In genomic region chr14:17089089-17089634, GRCm38 (mm10) we compare ENCODE assay signal across 30 mouse cellular contexts.
A peak's percentile ranks its signal among the peaks of the same experiment; 100 is the strongest.
DNase-seq lines count a peak whose midpoint lies in the region; ATAC-seq and TF ChIP-seq lines count a peak whose summit lies in the region.
"Had no signal": no experiment of that assay in that cellular context is flagged by ENCODE, and none has a peak within 500 bp of the region (broad histone marks: within the 10 kb centered on the region; RNA-seq: fewer than 3 reads in every experiment).

No protein-coding gene starts in this region.

- peak overlapping the region; percentile 55 for H3K27ac ChIP-seq in forebrain, embryonic 15.5 days (replicated peaks)
- no peak overlapping the region for H3K27ac ChIP-seq in forebrain, embryonic 14.5 days (ENCODE audit: low read depth, low read length)
- no peak overlapping the region; the same call in 1 of the 2 replicates for H3K27ac ChIP-seq in lung, embryonic 14.5 days (ENCODE audit: low read depth)
- no peak overlapping the region for H3K27ac ChIP-seq in midbrain, embryonic 15.5 days
- H3K27ac ChIP-seq in midbrain, embryonic 10.5 days (replicated peaks): no peak overlapping the region
- 0 out of 2 replicates have a peak overlapping the region, but pooled peaks have one; percentile 48 for H3K27ac ChIP-seq in stomach, embryonic 16.5 days (ENCODE audit: low read length)
- H3K27ac ChIP-seq in hindbrain, embryonic 11.5 days (ENCODE audit: low read depth, low read length): no peak overlapping the region
- H3K27ac ChIP-seq: forebrain, embryonic 12.5 days; heart, adult 2 months; hindbrain, embryonic 14.5 days; limb, embryonic 10.5 days; limb, embryonic 15.5 days; liver, embryonic 14.5 days; macrophage had no signal

- H3K9ac ChIP-seq in forebrain, embryonic 15.5 days (replicated peaks): no peak overlapping the region
- H3K9ac ChIP-seq in forebrain, embryonic 14.5 days (ENCODE audit: low read length): no peak overlapping the region
- H3K9ac ChIP-seq in lung, embryonic 14.5 days: no peak overlapping the region
- H3K9ac ChIP-seq in midbrain, embryonic 15.5 days: no peak overlapping the region
- H3K9ac ChIP-seq in stomach, embryonic 16.5 days (ENCODE audit: low read length): no peak overlapping the region
- no peak overlapping the region for H3K9ac ChIP-seq in hindbrain, embryonic 11.5 days (ENCODE audit: low read depth, low read length)
- H3K9ac ChIP-seq: forebrain, embryonic 12.5 days; heart, embryonic 12.5 days; hindbrain, embryonic 14.5 days; limb, embryonic 15.5 days; liver, embryonic 14.5 days had no signal

- no peak overlapping the region for H3K4me3 ChIP-seq in forebrain, embryonic 15.5 days
- H3K4me3 ChIP-seq in forebrain, embryonic 14.5 days (ENCODE audit: low read depth, low read length): no peak overlapping the region
- H3K4me3 ChIP-seq in lung, embryonic 14.5 days (ENCODE audit: low read depth, low read length): no peak overlapping the region
- no peak overlapping the region for H3K4me3 ChIP-seq in midbrain, embryonic 15.5 days
- no peak overlapping the region for H3K4me3 ChIP-seq in midbrain, embryonic 10.5 days
- H3K4me3 ChIP-seq in stomach, embryonic 16.5 days (replicated peaks; ENCODE audit: low read length): no peak overlapping the region
- H3K4me3 ChIP-seq in hindbrain, embryonic 11.5 days (ENCODE audit: low read depth, low read length): no peak overlapping the region
- H3K4me3 ChIP-seq: erythroblast, embryonic 14.5 days; forebrain, embryonic 12.5 days; heart, adult 2 months; heart, embryonic 12.5 days; limb, embryonic 10.5 days; limb, embryonic 15.5 days had no signal

- TF ChIP-seq CTCF in lung, embryonic 14.5 days (IDR thresholded peaks at IDR 0.05; ENCODE audit: low read depth): no peak

- no peaks in the 10 kb centered on the region for H3K4me1 ChIP-seq in forebrain, embryonic 15.5 days
- H3K4me1 ChIP-seq in forebrain, embryonic 14.5 days (ENCODE audit: control insufficient read depth, insufficient read depth, low read length): no peaks in the 10 kb centered on the region
- H3K4me1 ChIP-seq in lung, embryonic 14.5 days (ENCODE audit: insufficient read depth): no peaks in the 10 kb centered on the region
- peaks cover 5% of the 10 kb centered on the region for H3K4me1 ChIP-seq in midbrain, embryonic 15.5 days
- H3K4me1 ChIP-seq in midbrain, embryonic 10.5 days: peaks cover 22% of the 10 kb centered on the region
- peaks cover 7% of the 10 kb centered on the region; the same call in 1 of the 2 replicates for H3K4me1 ChIP-seq in stomach, embryonic 16.5 days (ENCODE audit: control insufficient read depth, insufficient read depth, low read length)
- no peaks in the 10 kb centered on the region for H3K4me1 ChIP-seq in hindbrain, embryonic 11.5 days (replicated peaks; ENCODE audit: control insufficient read depth, insufficient read depth, low read length)
- H3K4me1 ChIP-seq: limb, embryonic 10.5 days; limb, embryonic 15.5 days had no signal

- no peaks in the 10 kb centered on the region for H3K9me3 ChIP-seq in forebrain, embryonic 15.5 days
- no peaks in the 10 kb centered on the region for H3K9me3 ChIP-seq in forebrain, embryonic 14.5 days (replicated peaks; ENCODE audit: control insufficient read depth, low read length)
- H3K9me3 ChIP-seq in lung, embryonic 14.5 days (ENCODE audit: low read depth, low read length): no peaks in the 10 kb centered on the region
- H3K9me3 ChIP-seq in midbrain, embryonic 15.5 days: no peaks in the 10 kb centered on the region
- no peaks in the 10 kb centered on the region for H3K9me3 ChIP-seq in midbrain, embryonic 10.5 days (replicated peaks)
- no peaks in the 10 kb centered on the region for H3K9me3 ChIP-seq in stomach, embryonic 16.5 days (replicated peaks; ENCODE audit: control insufficient read depth, low read length)
- no peaks in the 10 kb centered on the region for H3K9me3 ChIP-seq in hindbrain, embryonic 11.5 days (ENCODE audit: control insufficient read depth, low read length)
- H3K9me3 ChIP-seq: forebrain, embryonic 12.5 days; heart, embryonic 12.5 days; limb, embryonic 10.5 days; limb, embryonic 15.5 days had no signal

- H3K27me3 ChIP-seq in forebrain, embryonic 15.5 days: no peaks in the 10 kb centered on the region
- H3K27me3 ChIP-seq in forebrain, embryonic 14.5 days (replicated peaks; ENCODE audit: control insufficient read depth, insufficient read depth, low read length): no peaks in the 10 kb centered on the region
- H3K27me3 ChIP-seq in lung, embryonic 14.5 days (ENCODE audit: insufficient read depth, low read length): no peaks in the 10 kb centered on the region
- H3K27me3 ChIP-seq in midbrain, embryonic 15.5 days (replicated peaks): no peaks in the 10 kb centered on the region
- peaks cover 29% of the 10 kb centered on the region; the same call in 1 of the 2 replicates for H3K27me3 ChIP-seq in midbrain, embryonic 10.5 days (ENCODE audit: low read depth, poor library complexity, severe bottlenecking)
- H3K27me3 ChIP-seq in stomach, embryonic 16.5 days (ENCODE audit: control insufficient read depth, insufficient read depth, low read length): no peaks in the 10 kb centered on the region
- no peaks in the 10 kb centered on the region for H3K27me3 ChIP-seq in hindbrain, embryonic 11.5 days (ENCODE audit: control insufficient read depth, insufficient read depth, low read length)
- H3K27me3 ChIP-seq: CH12.LX; forebrain, embryonic 12.5 days; heart, embryonic 12.5 days; limb, embryonic 15.5 days had no signal

- no peak for DNase-seq in forebrain, embryonic 14.5 days (ENCODE audit: low spot score)
- DNase-seq in lung, embryonic 14.5 days: peak; percentile 11
- DNase-seq in lung, postnatal 14 days: no peak
- no peak for DNase-seq in midbrain, embryonic 10.5 days (ENCODE audit: low spot score)
- DNase-seq in hindbrain, embryonic 11.5 days (ENCODE audit: low spot score): no peak
- DNase-seq: adrenal gland, adult 2 months; adrenal gland, postnatal 36 days; cerebellum, adult 2 months; cerebellum, postnatal 14 days; heart, adult 2 months; heart, postnatal 4 days; kidney, adult 9 months; kidney, postnatal 10 days; layer of hippocampus, postnatal 36 days; thymus, adult 2 months; thymus, postnatal 36 days had no signal

- ATAC-seq in forebrain, embryonic 15.5 days (replicated peaks): no peak
- ATAC-seq in forebrain, embryonic 14.5 days: no peak
- ATAC-seq in lung, embryonic 14.5 days (ENCODE audit: insufficient read depth): peak; percentile 69
- 0 out of 2 replicates have a peak, but pooled peaks have one; percentile 42 for ATAC-seq in midbrain, embryonic 15.5 days (replicated peaks)
- ATAC-seq in stomach, embryonic 16.5 days (ENCODE audit: insufficient read depth, low FRiP score): peak; percentile 71; the same call in 1 of the 2 replicates
- no peak for ATAC-seq in hindbrain, embryonic 11.5 days (ENCODE audit: low FRiP score)
- ATAC-seq: activated CD4-positive, CD25-positive, alpha-beta regulatory T cell, adult 4 months; inflammation-experienced regulatory T-cells, adult 6 months had no signal

- H3K4me2 ChIP-seq in forebrain, embryonic 15.5 days (replicated peaks): no peak overlapping the region
- no peak overlapping the region for H3K4me2 ChIP-seq in forebrain, embryonic 14.5 days (ENCODE audit: low read length)
- H3K4me2 ChIP-seq in lung, embryonic 14.5 days: no peak overlapping the region
- no peak overlapping the region for H3K4me2 ChIP-seq in midbrain, embryonic 15.5 days
- no peak overlapping the region for H3K4me2 ChIP-seq in stomach, embryonic 16.5 days (ENCODE audit: low read depth, low read length)
- no peak overlapping the region for H3K4me2 ChIP-seq in hindbrain, embryonic 11.5 days (replicated peaks; ENCODE audit: low read depth, low read length)
- H3K4me2 ChIP-seq: forebrain, embryonic 12.5 days; heart, embryonic 12.5 days; hindbrain, embryonic 14.5 days; limb, embryonic 15.5 days had no signal

- H3K36me3 ChIP-seq in forebrain, embryonic 15.5 days: no peaks in the 10 kb centered on the region
- no peaks in the 10 kb centered on the region for H3K36me3 ChIP-seq in forebrain, embryonic 14.5 days (ENCODE audit: control insufficient read depth, insufficient read depth, low read length)
- no peaks in the 10 kb centered on the region for H3K36me3 ChIP-seq in lung, embryonic 14.5 days (ENCODE audit: insufficient read depth)
- H3K36me3 ChIP-seq in midbrain, embryonic 15.5 days (replicated peaks): no peaks in the 10 kb centered on the region
- no peaks in the 10 kb centered on the region for H3K36me3 ChIP-seq in midbrain, embryonic 10.5 days
- H3K36me3 ChIP-seq in stomach, embryonic 16.5 days (ENCODE audit: control insufficient read depth, insufficient read depth, low read length): no peaks in the 10 kb centered on the region
- H3K36me3 ChIP-seq in hindbrain, embryonic 11.5 days (ENCODE audit: control insufficient read depth, insufficient read depth, low read length): no peaks in the 10 kb centered on the region
- H3K36me3 ChIP-seq: forebrain, embryonic 12.5 days; heart, embryonic 12.5 days; limb, embryonic 10.5 days; limb, embryonic 15.5 days had no signal

Comparison
In these comparisons a context has a peak if more than half of its experiments do, and no peak if none do; other contexts are left out.
1. H3K27ac ChIP-seq: peak in forebrain, embryonic 15.5 days (single experiment) and stomach, embryonic 16.5 days (single experiment); none in forebrain, embryonic 14.5 days (single experiment), lung, embryonic 14.5 days (single experiment), midbrain, embryonic 15.5 days (single experiment), midbrain, embryonic 10.5 days (single experiment) and hindbrain, embryonic 11.5 days (single experiment).
2. ATAC-seq: peak in lung, embryonic 14.5 days (single experiment), midbrain, embryonic 15.5 days (single experiment) and stomach, embryonic 16.5 days (single experiment); none in forebrain, embryonic 15.5 days (single experiment), forebrain, embryonic 14.5 days (single experiment) and hindbrain, embryonic 11.5 days (single experiment).